Comparison of ENCODE assay signal across 15 mouse cellular contexts in the genomic region with DNA sequence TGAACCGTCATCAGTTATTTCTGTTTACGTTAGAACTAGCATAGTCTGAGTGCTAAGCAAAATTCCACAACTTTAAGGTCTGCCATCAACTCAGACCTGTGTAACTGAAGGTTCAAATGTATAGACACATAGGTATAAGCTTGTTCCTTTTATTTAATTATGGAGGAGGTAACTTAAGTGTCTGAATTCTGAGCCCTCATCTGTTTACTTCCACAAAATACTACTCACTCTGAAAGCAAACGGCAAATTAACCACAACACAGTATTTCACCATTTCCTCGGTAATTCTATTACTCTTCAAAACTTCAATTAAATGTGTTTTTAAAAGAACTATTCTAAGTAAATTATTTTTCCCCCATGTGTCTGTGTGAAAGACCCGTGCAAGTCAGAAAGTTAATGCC.
"Had no signal": no experiment of that assay in that cellular context is flagged by ENCODE, and none has a peak within 500 bp of the region (broad histone marks: within the 10 kb centered on the region; RNA-seq: fewer than 3 reads in every experiment).

No protein-coding gene starts in this region.

- H3K27ac ChIP-seq: kidney, postnatal 0 days; limb, embryonic 15.5 days; midbrain, embryonic 13.5 days; neural tube, embryonic 15.5 days had no signal

- H3K9ac ChIP-seq: limb, embryonic 15.5 days; lung, embryonic 14.5 days; midbrain, embryonic 13.5 days; neural tube, embryonic 15.5 days had no signal

- H3K4me3 ChIP-seq: limb, embryonic 15.5 days; midbrain, embryonic 13.5 days; myocyte; neural tube, embryonic 15.5 days had no signal

- H3K4me2 ChIP-seq: limb, embryonic 15.5 days; lung, embryonic 14.5 days; midbrain, embryonic 13.5 days; neural tube, embryonic 15.5 days had no signal

- ATAC-seq: midbrain, embryonic 13.5 days had no signal

- DNase-seq: kidney, adult 11 months; kidney, adult 9 months; kidney, postnatal 36 days; layer of hippocampus, adult 9-11 months; layer of hippocampus, postnatal 36 days; lung, embryonic 14.5 days; lung, postnatal 10 days; lung, postnatal 4 days; right cerebral cortex, postnatal 4 days; thymus, postnatal 36 days had no signal

- H3K9me3 ChIP-seq: limb, embryonic 15.5 days; midbrain, embryonic 13.5 days; neural tube, embryonic 15.5 days had no signal

- H3K36me3 ChIP-seq: limb, embryonic 15.5 days had no signal

- H3K27me3 ChIP-seq: limb, embryonic 15.5 days; midbrain, embryonic 13.5 days; neural tube, embryonic 15.5 days had no signal
